Mouse (Mus musculus) frontal cortex, adult (tissue): ENCODE results near the gene Smim15.

Experiments
- ATAC-seq: cut with Nextera tagmentation; 2 replicates; pipeline ENCODE4 v1.9.2; 2017; ENCODE audit warnings: mild to moderate bottlenecking, moderate library complexity, mixed read lengths; ENCODE audit not compliant: low TSS enrichment

Smim15 gene

GRCm38 (mm10) chr13:108044222-108044941 is at the start of gene Smim15:
TSS of gene Smim15 (plus strand) at chr13:108044446.
- peak; percentile 90 for ATAC-seq

DNA sequence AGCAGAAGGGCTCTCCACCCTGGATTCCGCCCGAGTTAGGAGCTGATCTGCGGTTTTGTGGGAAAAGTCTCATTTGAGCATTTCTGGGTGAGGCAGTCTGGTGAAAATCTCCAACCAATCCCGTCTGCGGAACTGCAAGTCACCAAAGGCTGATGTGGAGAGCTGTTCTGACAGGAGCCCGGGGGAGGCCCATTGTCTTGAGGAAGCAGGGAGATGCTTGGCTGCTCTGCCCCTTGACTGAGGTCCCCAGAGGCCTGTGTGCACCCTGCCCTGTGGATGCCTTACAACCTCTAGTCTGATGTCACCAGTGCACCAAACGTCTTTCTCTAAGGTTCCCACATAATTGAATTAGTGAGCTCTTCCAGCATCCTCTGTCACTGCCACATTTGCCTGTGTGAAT is 49.0 kb upstream of the Smim15 start:
- no peak for ATAC-seq

DNA sequence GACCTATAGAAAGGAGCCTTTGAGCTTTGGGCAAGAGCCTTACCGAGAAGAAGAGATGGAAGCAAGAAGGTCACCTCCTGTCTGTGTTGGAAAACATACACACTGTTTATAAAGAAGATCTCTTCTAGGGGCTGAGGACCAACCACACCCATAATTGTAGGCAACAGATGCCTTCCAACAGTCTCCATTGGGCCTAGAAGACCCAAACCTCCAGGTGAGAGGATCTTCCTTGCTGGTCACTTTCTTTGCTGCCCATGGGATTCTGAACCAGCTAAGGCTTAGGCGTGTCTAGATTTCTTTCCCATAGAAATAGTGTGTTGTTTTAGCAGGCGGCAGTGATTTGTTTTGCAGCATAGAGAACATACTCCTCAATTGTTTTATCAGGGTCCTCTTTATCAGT is 47.9 kb upstream of the Smim15 start:
- no peak for ATAC-seq

- no peak for ATAC-seq
Observed at GRCm38 (mm10) chr13:108007861-108008260, 36.4 kb upstream of the Smim15 start.

DNA sequence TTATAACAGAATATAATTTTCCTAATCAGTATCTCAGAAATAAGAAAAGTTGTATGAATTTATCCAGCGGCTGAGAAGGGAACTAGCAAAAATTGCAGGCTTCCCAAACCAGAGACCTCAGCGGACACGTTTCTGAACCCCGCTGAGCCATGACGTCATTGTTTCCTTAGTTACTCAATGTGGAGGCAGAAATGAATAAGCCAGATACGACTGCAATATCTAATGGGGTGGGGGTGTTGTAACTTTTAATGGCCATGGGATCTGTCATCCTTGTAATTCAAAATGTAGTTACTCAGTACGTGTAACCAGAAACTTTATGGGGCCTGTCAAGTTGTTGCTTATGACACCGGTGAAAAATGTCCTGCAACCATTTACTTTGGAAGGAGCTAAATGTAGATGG is 31.1 kb upstream of the Smim15 start:
- no peak for ATAC-seq

- ATAC-seq = no peak
Observed at GRCm38 (mm10) chr13:108013839-108014238, 30.4 kb upstream of the Smim15 start.

GRCm38 (mm10) chr13:108015166-108015565 is 29.1 kb upstream of the Smim15 start:
- ATAC-seq = no peak

GRCm38 (mm10) chr13:108017349-108017748 is 26.9 kb upstream of the Smim15 start:
- ATAC-seq = no peak

DNA sequence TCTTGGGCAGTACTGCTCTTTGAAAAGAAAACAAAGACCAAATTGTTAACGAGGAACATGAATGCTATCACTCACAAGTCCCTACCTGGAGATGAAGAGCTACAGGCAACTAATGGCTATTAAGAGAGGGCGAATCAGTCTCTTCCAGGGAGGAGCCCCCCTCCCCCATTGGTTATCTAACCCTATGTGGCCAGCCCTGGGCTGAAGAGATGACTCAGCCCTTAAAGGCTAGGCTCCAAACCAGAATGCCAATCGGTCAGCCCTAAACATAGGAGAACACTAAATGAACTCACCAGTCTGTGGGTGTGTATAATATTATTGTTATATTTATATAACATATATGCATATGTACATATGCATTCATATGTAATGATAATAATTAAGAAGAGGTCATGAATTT is 18.4 kb upstream of the Smim15 start:
- no peak for ATAC-seq

DNA sequence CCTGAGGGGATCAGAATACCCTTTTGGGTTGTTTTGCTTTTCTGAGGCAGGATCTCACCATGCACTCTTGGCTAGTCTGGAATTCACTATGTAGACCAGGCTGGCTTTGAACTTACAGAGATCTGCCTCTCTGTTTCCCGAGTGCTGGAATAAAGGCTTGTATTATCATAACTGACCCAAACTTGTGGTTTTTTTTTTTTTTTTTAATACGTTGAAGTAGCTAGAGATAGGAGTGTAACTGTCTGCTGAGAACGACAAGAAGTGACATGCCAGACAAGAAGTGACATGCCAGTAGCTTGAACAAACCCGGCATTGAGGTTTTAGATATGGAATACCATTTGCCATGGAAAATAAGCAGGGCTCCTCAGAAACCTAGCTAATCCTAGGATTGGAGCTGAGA is 11.5 kb upstream of the Smim15 start:
- ATAC-seq = no peak

DNA sequence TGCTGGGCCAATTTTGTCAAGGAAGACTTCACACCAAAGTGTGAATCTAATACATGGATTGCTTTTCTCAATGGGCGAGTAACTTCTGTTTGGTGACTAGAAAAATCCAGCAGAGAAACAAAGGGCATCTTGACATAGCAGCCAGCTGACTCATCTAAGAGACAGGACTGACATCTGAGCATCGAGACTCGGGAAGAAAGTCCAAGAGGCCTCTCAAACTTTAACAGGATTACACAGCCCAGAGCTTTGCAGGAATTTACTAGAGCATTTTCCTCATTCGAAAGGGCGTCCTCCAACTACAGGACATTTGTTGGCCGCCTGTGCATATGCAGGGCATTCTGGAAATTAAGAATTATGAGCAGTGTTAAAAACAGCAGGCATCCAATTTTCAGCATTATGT is 4.9 kb upstream of the Smim15 start:
- ATAC-seq = no peak

DNA sequence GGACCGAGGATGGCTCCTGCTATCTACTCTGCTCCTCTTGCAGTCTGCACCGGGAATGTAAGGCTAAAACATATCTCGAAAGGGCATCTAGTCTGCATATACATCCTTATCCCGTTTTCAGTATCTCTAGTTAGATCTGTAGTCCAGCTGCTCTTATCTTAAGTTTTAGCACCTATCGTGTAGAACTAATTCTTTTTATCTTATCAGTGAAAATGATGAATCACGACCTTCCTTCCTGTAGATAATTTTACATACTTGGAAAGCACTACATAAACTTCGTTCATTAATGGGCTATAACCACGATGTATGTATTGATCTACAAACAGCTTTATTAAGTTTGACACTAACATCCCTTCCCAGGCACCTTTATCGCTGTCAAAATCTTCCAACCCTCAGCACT is 4.3 kb upstream of the Smim15 start:
- no peak for ATAC-seq

- no peak for ATAC-seq
Observed at GRCm38 (mm10) chr13:108040451-108040850, 3.8 kb upstream of the Smim15 start.

DNA sequence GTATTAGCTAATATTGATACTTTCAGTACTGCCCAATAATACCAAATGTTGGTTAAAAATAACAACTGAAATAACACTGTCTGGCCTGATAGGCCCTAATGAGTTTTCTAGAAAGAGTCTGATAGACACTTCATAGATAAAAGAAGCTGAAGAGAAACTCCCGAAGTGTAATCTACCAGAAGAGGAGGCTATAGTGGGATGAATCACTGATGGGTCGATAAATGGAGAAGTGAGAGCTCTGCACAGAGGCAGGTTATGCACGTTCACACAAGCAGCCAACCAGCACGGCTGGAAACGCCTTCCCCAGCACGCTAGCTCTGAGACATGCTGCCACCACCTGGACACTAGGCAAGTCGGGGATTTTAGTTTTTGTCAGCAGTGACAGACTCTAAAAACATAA is 2.9 kb upstream of the Smim15 start:
- peak; percentile 72 for ATAC-seq

- peak; percentile 25 for ATAC-seq
Observed at GRCm38 (mm10) chr13:108043431-108044221, 620 bp upstream of the Smim15 start.

DNA sequence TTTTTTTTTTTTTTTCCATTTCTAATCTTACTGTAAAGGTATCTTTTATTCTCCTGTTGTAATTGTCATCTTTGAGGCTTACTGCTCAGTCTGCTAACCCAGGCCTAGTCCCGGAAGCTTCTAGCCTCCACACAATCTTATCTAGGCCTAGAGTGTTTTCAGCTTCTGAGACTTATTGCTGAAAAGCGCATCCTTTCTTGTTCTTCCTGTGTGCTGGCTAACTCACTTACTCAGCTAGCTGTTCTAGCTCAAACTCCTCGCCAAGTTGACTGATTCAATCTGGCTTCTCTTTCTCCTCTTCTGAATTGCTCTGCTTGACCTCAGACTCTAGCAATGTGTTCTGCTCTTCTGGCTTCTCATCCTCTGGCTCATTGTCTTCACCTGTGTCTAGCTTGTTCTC is 1.4 kb downstream of the Smim15 start:
- no peak for ATAC-seq

- ATAC-seq = no peak
Observed at GRCm38 (mm10) chr13:108046071-108046470, 1.8 kb downstream of the Smim15 start.

DNA sequence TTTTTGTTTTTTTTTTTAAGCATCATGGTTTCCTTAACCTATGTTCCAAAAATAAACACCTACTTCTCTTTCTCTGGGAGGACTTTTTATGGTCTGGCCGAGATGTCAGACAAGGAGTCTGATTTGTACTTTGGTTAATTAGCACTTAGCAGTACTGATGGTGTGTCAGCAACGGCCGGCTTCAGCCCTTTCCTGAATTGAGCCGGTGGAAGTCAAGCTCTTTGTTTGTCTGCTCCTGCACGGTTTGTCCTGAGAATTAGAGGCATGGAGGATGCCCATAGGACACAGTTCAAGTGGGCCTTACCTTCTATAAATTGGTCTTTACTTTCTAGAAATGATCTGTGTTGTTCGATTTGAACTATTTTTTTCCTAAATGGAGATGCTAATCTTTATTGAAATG is 2.6 kb downstream of the Smim15 start:
- no peak for ATAC-seq

DNA sequence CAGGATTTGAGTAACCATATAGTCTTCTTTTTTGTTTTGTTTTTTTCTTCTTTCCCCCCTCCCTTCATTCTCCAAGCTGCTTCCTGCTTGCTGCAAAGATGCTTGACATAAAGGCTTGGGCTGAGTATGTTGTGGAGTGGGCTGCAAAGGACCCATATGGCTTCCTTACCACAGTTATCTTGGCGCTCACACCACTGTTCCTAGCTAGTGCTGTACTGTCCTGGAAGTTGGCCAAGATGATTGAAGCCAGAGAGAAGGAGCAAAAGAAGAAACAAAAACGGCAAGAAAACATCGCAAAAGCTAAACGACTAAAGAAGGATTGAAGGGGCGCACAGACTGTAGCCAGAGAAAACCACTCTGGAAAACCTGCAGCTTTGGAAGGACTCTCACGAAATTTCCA is 3.1 kb downstream of the Smim15 start:
- ATAC-seq = no peak; the same call in 1 of the 2 replicates

DNA sequence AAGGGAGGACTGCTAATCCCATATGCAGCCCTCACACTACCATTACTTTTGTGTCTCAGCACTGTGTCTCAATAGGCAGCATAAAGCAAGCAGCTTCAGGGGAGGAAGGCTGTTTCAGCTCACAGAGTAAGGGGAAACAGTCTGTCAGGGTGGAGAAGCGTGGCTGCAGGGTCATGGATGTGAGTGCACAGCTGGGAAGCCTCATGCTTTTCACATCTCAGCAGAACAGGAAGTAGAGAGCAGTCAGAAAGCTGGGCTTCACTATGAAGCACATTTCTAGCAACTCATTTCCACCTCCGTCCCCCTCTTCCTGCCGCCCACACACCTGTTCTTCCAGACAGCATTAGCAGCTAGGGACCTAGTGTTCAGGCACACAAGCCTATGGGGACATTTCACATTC is 12.7 kb downstream of the Smim15 start:
- peak; percentile 83 for ATAC-seq

- no peak for ATAC-seq
Observed at GRCm38 (mm10) chr13:108060286-108060885, 16.1 kb downstream of the Smim15 start.

DNA sequence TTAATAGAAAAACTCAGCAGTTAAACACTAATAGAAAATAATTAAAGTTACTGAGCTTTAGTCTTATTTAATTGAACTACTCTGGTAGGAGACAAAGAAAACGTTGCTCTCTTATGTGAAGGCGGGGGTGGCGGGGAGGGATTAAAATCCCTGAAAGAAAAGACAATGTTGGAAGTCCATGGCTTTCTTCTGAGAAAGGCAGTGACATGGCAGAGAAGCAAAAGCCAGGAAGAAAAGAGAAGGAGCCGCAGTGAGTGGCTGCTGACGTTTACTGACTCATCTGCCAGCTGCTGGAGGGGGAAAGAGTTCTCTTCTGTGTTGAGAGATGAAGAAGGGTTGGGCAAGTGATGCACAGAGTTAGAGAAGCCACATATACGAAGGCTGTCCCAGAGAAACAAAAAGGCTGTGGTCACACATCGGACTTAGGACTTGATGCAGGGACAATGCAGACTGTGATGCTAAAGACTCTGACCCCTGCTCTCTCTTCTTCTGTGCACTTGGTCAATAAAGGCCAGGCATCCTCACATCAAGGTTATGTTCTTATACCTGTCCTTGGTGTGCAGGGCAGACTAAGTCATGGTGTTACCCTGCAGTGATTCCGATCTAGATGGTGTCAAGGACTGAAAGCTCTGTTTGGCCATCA is 16.8 kb downstream of the Smim15 start:
- 0 out of 2 replicates have a peak, but pooled peaks have one; percentile 24 for ATAC-seq
